Mouse (Mus musculus): ENCODE measurements at regions not wholly inside any gene's neighbourhood (a gene's known extent, or its start where the extent isn't known, plus 50 kb on each side); places are given as distances from the start of the nearest gene placed in this dataset.

- no peak for DNase-seq (ENCODE audit: low spot score in 2 of 2)
Measured at GRCm38 (mm10) chr7:75923951-75924467, 75.9 kb downstream of the Klhl25 start.

DNA sequence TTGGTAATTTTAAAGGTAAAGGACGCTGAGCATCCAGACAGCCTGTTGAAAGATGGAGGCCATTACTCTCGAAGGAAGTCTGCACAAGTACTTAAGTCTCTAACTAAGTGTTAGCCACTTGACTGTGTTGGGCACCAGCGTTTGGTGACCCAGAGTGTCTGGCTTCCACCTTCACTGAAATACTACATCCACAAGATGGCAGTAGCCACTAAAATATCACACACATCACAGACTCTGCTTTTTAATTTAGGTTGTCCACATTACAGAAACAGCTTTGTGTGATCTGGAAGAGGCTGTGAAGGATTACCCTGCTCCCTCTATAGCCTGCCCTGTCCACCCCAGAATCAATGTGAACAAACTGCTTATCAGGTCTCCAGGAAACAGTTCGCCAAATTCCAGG, 79.4 kb downstream of the Klhl25 start:
- DNase-seq (ENCODE audit: low spot score in 2 of 2) = peak in 1 of 2 experiments; percentile 26

DNA sequence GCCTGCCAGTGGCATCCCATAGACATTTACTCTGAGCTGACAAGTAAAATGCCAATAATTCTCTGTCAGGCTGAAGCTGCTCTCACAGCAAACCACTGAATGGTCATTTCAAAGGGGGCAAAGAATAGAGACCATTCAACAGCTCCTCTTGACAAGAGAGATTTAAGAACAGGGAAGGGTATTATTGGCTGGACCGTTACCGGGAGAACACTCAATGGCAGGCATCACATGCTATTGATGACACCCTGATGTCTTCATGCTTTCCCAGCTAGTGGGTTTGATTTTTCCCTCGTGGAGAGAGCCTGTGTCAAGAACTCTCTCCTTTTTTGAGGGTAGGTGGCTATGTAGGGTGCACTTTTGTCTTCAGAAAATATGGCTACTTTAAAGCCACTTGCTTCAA, 95.7 kb downstream of the Klhl25 start:
- DNase-seq (ENCODE audit: low spot score in 2 of 2) = no peak

DNA sequence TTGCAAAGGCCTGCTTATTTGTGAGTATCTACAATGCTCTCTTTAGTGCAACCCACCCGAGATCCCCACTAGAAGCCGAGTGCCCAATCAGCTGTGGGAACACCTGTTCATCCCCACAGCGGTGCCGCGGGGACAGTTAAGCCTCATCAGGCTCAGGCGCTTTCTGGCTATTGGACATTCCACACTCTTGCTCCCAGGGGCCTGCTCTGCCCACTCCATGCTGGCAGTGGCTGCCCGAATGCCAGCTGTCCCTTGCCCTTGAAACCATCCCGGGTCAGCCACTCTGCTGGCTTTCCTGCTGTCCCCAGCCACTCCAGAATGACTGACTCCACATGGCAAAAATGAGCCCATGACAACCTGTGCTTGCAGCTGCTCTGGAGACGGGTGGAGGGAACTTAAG, 107.6 kb downstream of the Klhl25 start:
- no peak for DNase-seq (ENCODE audit: low spot score in 2 of 2)

GRCm38 (mm10) chr7:75957366-75957765, 109.3 kb downstream of the Klhl25 start:
- no peak for DNase-seq (ENCODE audit: low spot score in 2 of 2)

DNA sequence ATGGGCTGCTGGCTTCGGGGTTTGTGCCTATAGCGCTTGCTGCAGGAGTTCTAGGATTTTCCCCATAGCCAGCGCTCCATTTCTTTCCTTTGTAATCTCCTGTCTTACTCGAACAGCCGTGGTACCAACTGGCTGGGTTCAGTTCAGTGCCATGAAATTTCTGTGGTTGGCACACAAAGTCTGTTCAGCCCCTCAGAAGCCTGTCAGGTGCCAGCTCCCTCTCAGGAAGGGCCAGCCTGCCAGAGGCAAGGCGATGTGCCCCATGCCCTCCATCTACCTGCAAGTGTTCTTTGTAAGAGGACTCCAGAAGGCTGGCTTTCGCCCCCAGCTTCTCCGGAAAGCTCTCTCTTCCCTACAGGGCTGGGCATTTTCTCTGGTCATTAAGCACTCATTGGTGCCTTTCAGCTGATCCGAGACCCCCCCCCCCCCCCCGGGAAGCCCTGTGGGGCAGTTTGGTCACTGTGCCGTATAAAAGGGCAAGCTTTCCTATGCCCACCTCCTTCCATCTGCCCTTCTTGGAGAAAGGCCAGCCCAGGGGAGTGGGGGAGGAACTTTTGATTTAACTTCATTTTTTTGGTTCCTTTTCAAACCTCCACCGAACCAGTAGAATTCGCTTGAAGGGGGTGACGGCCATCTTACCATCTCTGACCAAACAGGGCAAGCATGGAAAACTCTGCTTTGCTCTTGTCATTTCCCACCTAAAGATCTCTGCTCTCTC, 112.0 kb downstream of the Klhl25 start:
- DNase-seq (ENCODE audit: low spot score in 2 of 2) = peak in 1 of 2 experiments; percentile 28

DNA sequence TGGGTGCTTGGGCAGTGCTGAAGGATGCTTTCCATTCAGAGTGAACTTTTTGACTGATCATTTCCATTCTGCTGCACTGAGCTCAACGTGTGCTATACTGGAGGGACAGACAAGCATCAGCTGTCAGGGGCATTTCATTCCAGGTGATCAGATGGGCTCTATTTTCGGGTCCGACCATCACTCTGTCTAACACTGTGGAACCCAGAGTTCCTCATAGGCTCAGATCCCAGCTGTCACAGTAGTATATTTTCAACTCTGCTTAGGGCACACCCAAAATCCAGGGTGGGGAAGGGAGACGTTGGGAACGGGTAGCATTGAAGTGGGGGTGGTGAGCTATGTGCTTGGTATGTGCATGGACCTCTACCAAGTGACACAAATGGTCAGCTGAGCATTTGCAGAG, 120.1 kb downstream of the Klhl25 start:
- DNase-seq (ENCODE audit: low spot score in 2 of 2) = no peak

GRCm38 (mm10) chr7:75970914-75971313, 122.8 kb downstream of the Klhl25 start:
- no peak for DNase-seq (ENCODE audit: low spot score in 2 of 2)

GRCm38 (mm10) chr7:75971706-75972105, 123.6 kb downstream of the Klhl25 start:
- no peak for DNase-seq (ENCODE audit: low spot score in 2 of 2)

DNA sequence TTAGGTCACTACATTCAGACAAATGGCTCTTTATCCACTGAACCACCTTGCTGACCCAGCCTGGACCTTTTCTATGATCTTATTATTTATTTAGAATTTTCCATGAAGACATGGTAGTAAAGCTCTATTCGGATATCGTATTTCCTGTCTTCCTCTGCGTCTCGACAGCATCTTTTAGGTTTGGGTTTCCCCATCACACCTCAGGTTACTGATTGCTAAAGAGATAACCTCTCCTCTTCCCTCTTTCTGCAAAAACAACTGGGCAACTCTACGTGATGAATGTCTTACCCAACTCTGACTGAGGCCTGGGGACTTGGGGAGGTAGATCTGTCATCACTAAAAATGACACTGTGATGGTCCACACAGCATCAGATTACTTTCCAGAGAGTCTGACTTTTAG, 133.4 kb downstream of the Klhl25 start:
- DNase-seq (ENCODE audit: low spot score in 2 of 2) = no peak

GRCm38 (mm10) chr7:75983029-75983808, 135.1 kb downstream of the Klhl25 start:
- peak; percentile 73 to 79 for DNase-seq (ENCODE audit: low spot score in 2 of 2)

- DNase-seq (ENCODE audit: low spot score in 2 of 2) = no peak
Measured at GRCm38 (mm10) chr7:75983809-75984171, 135.7 kb downstream of the Klhl25 start.

GRCm38 (mm10) chr7:75998853-75999252, 150.7 kb downstream of the Klhl25 start:
- DNase-seq (ENCODE audit: low spot score in 2 of 2) = peak; percentile 29 to 37

DNA sequence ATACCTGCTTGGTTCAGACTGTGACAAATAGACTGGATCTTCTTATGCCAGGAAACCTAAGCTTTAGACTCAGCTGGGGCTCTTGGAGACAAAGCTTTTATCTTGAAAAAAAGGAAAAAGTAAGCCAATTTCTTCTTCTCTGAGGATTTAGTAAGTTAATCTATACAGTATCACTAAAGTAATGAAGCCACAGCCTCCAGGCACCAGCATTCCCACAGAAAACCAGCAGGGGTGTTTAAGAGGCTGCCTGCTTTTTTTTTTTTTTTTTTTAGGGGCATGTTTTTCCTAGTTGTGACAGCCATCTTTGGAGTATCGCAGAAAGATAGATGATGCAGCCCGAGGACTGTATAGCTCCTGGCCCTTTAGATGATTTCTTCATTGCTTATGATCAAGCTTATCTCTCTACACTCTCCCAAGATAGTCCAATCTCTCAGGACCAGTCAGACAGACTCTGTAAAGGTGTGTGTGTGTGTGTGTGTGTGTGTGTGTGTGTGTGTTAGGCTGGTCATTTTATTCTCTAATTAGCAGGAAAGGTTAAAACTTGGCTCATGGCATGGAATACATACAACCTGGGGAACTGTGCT, 151.3 kb downstream of the Klhl25 start:
- no peak for DNase-seq (ENCODE audit: low spot score in 2 of 2)

- DNase-seq (ENCODE audit: low spot score in 2 of 2) = peak in 1 of 2 experiments; percentile 19
Measured at GRCm38 (mm10) chr7:76001012-76001411, 152.9 kb downstream of the Klhl25 start.

DNA sequence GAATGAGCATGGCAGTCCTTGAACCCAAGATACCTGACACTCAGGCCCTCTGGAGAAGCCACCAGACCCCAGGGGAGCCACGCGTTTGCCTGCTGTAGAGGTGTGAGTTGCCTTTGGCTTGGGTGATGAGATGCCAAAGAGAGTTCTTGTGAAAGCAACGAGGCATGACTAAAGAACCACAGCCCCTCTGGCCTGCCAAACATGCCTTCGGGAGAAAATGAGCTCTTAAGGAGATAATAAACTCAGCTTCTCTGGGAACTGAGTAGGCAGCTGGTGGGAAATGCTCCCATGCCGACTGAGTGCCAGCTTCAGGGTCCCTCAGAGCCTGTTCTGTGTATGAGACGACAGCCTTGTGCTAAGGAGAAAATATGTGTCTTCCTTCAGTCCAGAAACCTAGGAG, 160.1 kb downstream of the Klhl25 start:
- no peak for DNase-seq (ENCODE audit: low spot score in 2 of 2)

GRCm38 (mm10) chr7:76047743-76048142, 181.9 kb upstream of the Agbl1 start:
- DNase-seq (ENCODE audit: low spot score in 2 of 2) = peak in 1 of 2 experiments; percentile 16

- no peak for DNase-seq (ENCODE audit: low spot score in 2 of 2)
Measured at GRCm38 (mm10) chr7:76049342-76049741, 180.3 kb upstream of the Agbl1 start.

DNA sequence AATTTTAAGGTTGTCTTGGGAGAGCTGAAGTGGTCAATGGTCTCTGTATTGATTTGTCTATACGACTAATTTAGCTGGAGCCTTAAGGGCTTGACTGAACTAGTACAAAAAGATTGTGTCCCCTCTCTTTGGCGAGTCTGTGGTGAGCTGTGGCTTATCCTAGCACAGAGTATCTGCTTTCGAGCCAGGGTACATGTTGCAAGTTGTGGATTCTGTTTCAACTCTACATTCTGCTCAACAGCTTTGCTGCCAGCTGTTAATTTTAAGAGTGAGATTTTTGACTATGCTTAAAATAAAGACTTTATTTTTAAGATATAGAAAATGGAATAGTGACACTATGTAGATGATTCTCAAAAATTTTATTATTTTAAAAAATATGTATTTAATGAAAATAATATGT, 175.8 kb upstream of the Agbl1 start:
- peak; percentile 15 to 26 for DNase-seq (ENCODE audit: low spot score in 2 of 2)

DNA sequence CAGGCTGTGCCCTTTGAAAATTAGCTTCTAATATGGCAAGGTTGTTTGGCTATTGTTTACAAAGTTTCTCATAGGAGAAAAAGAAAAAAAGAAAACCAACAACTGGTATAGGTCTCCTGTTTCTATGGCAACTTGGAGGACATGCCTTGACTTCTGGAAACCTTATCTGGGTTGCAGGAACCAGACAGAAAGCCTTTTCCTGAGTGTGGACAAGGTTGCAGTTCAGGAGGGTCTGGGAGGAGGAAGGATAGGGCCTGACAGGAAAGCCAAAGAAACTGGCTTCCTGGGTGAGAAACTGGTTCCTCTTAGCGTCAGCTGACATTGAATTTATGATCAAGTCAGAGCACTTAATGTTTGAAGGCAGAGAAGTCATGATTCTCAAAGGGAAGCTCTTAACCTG, 130.5 kb upstream of the Agbl1 start:
- DNase-seq (ENCODE audit: low spot score in 2 of 2) = no peak

DNA sequence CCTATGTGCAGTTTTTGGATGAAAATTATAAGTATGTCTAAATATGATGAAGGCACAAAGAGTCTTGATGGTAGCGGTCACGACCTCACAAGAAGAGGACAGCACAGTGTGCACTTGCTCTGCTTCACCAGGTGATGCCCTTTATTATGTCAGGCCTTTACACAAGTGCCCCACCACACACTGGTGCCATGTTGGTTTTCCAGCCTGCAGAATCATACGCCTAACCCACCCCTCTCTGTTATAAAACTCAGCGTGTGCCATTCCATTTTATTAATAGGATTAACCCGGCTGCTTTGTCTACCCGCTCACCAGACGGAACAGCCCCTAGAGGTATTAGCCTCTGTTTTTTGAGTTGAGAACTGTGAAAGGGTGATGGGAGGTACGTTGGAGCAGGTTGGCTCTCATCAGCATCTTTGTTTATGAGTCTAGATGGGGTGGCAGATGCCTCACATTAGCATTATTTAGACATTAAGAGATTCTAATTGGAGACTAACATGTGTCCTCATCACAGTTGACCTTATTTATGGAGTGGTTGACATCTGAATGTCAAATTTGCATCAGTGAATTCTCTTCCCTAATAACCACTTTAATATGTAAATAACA, 108.3 kb upstream of the Agbl1 start:
- DNase-seq (ENCODE audit: low spot score in 2 of 2) = no peak

DNA sequence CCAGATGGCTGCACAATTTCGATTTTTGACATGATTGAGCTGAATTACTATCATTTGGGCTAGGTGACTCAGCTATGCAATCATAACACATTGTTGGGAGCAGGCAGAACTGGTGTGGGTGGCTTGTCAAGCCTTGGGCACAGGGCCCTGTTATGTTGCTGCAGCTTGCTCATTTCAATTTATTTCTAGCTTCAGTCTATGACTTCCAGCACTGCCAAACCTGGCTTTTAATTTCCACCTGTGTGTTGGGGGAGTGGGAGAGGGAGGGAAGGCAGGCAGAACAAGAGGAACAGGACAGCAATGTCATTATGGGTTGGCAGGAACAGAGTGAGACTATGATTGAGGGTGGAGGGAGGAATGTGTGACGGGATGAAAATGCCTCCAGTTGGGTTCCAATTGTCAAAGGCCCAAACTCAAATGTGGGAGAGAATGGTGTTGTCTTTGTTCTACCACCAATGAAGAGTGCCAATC, 102.0 kb upstream of the Agbl1 start:
- peak; percentile 80 to 88 for DNase-seq (ENCODE audit: low spot score in 2 of 2)
